Mouse (Mus musculus): ENCODE data around the gene Dis3.
A peak's percentile ranks its signal among the peaks of the same experiment; 100 is the strongest.

DNA sequence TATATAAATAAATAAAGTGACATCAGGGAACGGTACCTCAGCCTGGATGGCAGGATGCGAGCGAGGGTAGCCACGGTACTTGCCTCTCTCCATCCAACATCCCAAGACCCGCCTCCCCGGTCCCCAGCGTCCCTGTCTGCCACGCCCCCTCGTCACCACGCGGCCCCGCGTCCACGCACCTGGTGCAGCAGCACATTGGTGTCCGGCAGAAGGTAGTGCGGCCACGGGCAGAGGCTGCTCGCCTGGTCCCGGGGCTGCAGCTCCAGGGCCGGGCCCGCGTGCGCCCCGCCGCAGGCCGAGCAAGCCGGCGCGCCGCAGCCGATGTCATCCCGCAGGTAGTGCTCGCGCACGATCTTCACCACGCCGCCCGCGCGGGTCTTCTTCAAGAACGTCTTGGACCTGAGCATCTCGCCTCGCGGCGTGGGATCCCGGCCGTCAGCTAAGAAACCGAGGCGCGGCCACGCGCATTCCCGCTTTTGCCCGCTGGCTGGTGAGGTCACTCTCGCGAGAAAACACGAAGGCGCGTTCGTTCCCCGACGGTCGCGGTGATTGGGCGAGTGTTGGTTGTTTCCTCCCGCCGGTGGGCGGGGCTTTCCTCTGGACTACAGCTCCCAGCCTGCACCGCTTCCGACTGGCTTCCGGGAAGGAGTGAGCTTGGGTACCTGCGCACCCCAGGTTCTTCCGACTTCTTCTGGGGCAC, at the start of gene Dis3, which contains the start of gene Pibf1:
- peak; percentile 55; the same call in 1 of the 2 replicates for TF ChIP-seq POLR2A (IDR thresholded peaks at IDR 0.05; ENCODE audit: borderline replicate concordance, extremely low read depth, low read depth, low read length)
- TF ChIP-seq CTCF (IDR thresholded peaks at IDR 0.05; ENCODE audit: insufficient read depth, low read length), result no peak

All from lung, adult 2 months (tissue).